Mouse (Mus musculus): ENCODE results near the gene Gm20838. TPM values are rescaled to one million over a fixed set of nuclear protein-coding genes. Genes with fewer than 3 reads are reported as not detected.
"Not testable (repeated sequence)": the region's sequence is repeated elsewhere in the genome, so short reads cannot be mapped to it uniquely, and the experiment has no call there.

Gene Gm20838
- polyA plus RNA-seq (2012; rRNA removed): not detected in 2 replicates

DNA sequence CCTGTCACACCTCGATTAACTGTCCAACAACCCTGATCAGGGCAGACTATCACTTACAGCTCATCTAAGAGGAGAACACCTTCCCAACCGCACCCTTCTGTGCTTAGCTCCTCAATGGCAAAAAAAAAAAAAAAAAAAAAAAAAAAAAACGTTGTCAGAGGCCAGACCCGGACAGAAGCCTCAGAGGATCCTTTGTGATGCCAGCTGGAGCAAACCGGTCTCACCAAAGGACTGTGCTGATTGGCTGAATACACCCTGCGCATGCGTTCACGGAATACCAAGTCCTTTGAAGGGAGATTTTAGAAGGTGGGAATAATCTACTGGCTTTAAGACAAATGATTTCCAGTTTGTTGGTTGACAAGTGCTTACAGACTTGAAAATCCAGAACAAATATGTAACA lies at the start of gene Gm20838:
TSS of gene Gm20838 (minus strand) at position 101 of the 400 bp plus-strand sequence.
- not testable (repeated sequence) for H3K36me3 ChIP-seq (ENCODE audit: control insufficient read depth, insufficient read depth, low read length); H3K27me3 ChIP-seq (ENCODE audit: control insufficient read depth, insufficient read depth, low read length); H3K4me1 ChIP-seq (ENCODE audit: control insufficient read depth, insufficient read depth, insufficient read length); DNase-seq (ENCODE audit: low read depth in 1 of 2, low spot score in 2 of 2); H3K27ac ChIP-seq (ENCODE audit: insufficient read depth, low read length); H3K4me3 ChIP-seq (ENCODE audit: extremely low read depth, insufficient read depth, insufficient read length)
- WGBS: no CpG with 5 or more reads among the region's 8 CpGs

Measured in spleen, adult 2 months (tissue).